Mouse (Mus musculus): ENCODE data around the gene Ankrd12. TPM values are rescaled to one million over a fixed set of nuclear protein-coding genes. Genes with fewer than 3 reads are reported as not detected.
A peak's percentile ranks its signal among the peaks of the same experiment; 100 is the strongest.

Gene Ankrd12
- polyA plus RNA-seq, 1 experiment from 2014 or later: 21.5 TPM

DNA sequence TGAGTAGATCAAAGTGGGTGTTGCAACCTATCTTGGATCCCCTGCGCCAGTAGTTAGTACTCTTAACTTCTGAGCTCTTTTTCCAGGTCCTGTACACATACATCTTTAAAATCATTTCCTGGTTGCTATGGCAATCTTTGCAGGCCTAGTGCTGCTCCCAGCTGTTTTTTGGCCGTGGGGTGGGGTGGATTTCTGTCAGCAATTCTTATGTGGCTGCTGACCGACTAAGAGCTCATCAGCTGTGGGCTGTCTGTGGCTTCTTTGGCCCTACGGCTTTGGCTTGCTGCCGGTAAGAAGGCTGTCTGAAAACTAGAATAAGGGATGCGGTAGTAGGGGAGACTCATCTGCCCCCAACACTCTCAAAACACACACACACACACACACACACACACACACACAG is 33.9 kb upstream of the Ankrd12 start:
- Histone ChIP-seq H3K27ac (ENCODE audit: low read length) (0 out of 2 replicates have a peak overlapping the region, but pooled peaks have one; percentile 12), H3K36me3 (ENCODE audit: control insufficient read depth, insufficient read depth) (peaks cover 15% of the 10 kb centered on the region), H3K9ac (ENCODE audit: low read length) (peak overlapping the region; percentile 80), H3K9me3 (replicated peaks; ENCODE audit: control insufficient read depth, low read length) (no peaks in the 10 kb centered on the region), H3K27me3 (ENCODE audit: control insufficient read depth, insufficient read depth, low read length) (no peaks in the 10 kb centered on the region), H3K4me1 (ENCODE audit: control insufficient read depth, insufficient read depth, low read length) (peaks cover 11% of the 10 kb centered on the region), H3K4me3 (ENCODE audit: low read length) (peak overlapping the region; percentile 75), H3K4me2 (ENCODE audit: low read depth, low read length) (peak overlapping the region; percentile 75)
- no peak for ATAC-seq (replicated peaks; ENCODE audit: extremely low read depth, insufficient read depth, low FRiP score)
- 28% methylated on average over 6 of the region's 6 CpGs for WGBS

DNA sequence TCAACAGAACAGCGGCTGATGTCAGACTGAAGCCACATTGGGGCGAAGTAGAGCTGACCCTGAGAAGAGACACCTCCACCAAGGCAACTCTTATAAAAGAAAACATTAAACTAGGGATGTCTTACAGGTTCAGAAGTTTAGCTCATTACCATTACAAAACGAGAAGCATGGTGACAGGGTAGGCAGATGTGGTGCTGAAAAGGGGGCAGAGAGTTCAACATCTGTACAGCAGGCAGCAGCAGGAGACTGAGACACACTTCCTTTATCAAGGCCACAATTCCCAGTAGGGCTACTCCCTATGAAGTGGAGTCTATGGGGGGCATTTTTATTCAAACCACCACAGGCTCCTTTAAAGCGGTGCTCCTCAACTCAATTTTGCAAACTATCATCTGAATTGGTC is 31.3 kb upstream of the Ankrd12 start:
- H3K4me1 ChIP-seq (ENCODE audit: control insufficient read depth, insufficient read depth, low read length): peaks cover 11% of the 10 kb centered on the region
- ATAC-seq (replicated peaks; ENCODE audit: extremely low read depth, insufficient read depth, low FRiP score): no peak
- H3K36me3 ChIP-seq (ENCODE audit: control insufficient read depth, insufficient read depth): no peaks in the 10 kb centered on the region
- no peak overlapping the region for H3K27ac ChIP-seq (ENCODE audit: low read length)
- WGBS: 72% methylated on average over 4 of the region's 4 CpGs
- no peak overlapping the region for H3K4me3 ChIP-seq (ENCODE audit: low read length)
- H3K9me3 ChIP-seq (replicated peaks; ENCODE audit: control insufficient read depth, low read length): no peaks in the 10 kb centered on the region
- H3K27me3 ChIP-seq (ENCODE audit: control insufficient read depth, insufficient read depth, low read length): no peaks in the 10 kb centered on the region
- no peak overlapping the region for H3K9ac ChIP-seq (ENCODE audit: low read length)
- H3K4me2 ChIP-seq (ENCODE audit: low read depth, low read length): no peak overlapping the region

DNA sequence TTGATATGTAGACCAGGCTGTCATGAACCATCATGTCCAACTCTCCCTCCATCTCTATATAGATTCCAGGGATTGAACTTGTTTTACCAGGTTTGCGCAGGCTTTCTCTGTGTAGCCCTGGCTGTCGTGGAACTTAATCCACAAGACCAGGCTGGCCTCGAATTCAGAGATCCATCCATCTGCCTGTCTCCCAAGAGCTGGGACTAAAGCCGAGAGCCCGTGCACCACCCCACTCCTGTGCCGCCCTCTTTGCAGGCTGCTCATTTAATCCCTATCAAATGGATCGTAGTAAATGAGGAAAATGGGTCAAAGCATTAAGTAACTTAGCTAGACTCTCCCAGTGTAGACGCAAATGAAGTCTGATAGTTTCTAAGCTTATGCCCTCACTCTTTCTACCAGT is 30.6 kb upstream of the Ankrd12 start:
- WGBS: 66% methylated on average over 8 of the region's 8 CpGs

DNA sequence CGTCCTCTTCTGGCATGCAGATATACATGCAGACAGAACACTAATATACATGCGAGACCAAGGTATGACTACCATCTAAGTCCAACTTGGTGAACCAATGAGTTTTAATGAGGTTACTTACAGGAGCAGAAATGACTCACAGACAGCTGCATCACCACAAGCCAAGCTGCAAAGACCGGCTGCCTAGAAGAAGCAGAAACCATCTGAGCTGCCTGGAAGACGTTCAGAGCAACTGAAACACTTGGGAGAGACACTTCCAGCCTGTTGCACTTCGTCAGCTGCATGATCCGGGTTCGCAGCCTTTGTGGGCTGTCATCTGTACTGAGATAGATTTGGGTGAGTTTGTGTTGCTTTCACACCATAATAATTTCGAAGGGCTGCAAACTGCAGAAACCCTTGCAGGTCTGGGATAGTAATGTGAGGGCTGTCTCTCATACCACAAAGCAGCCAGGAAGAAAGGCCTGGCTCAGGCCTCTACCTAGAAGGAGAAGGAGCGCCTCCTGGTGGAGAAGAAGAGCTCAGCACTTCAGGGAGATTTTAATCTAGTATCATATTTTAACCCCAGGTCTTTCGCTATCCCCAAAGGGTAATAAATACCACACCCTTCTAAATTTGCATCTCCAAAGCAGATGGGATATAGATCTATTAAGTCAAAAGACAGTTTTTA is 29.8 kb upstream of the Ankrd12 start:
- H3K4me1 ChIP-seq (ENCODE audit: control insufficient read depth, insufficient read depth, low read length): peaks cover 5% of the 10 kb centered on the region
- no peak overlapping the region for H3K4me3 ChIP-seq (ENCODE audit: low read length)
- no peaks in the 10 kb centered on the region for H3K9me3 ChIP-seq (replicated peaks; ENCODE audit: control insufficient read depth, low read length)
- 53% methylated on average over 10 of the region's 10 CpGs for WGBS
- no peak overlapping the region for H3K9ac ChIP-seq (ENCODE audit: low read length)
- no peak overlapping the region for H3K27ac ChIP-seq (ENCODE audit: low read length)
- no peaks in the 10 kb centered on the region for H3K36me3 ChIP-seq (ENCODE audit: control insufficient read depth, insufficient read depth)
- no peaks in the 10 kb centered on the region for H3K27me3 ChIP-seq (ENCODE audit: control insufficient read depth, insufficient read depth, low read length)
- no peak for ATAC-seq (replicated peaks; ENCODE audit: extremely low read depth, insufficient read depth, low FRiP score)
- H3K4me2 ChIP-seq (ENCODE audit: low read depth, low read length): no peak overlapping the region

More for the DNA sequence above, 30.6 kb upstream of the Ankrd12 start:
- Histone ChIP-seq H3K27me3 (ENCODE audit: control insufficient read depth, insufficient read depth, low read length) (no peaks in the 10 kb centered on the region), H3K4me1 (ENCODE audit: control insufficient read depth, insufficient read depth, low read length) (peaks cover 8% of the 10 kb centered on the region), H3K27ac (ENCODE audit: low read length) (no peak overlapping the region), H3K9me3 (replicated peaks; ENCODE audit: control insufficient read depth, low read length) (no peaks in the 10 kb centered on the region), H3K4me3 (ENCODE audit: low read length) (no peak overlapping the region), H3K4me2 (ENCODE audit: low read depth, low read length) (no peak overlapping the region), H3K36me3 (ENCODE audit: control insufficient read depth, insufficient read depth) (no peaks in the 10 kb centered on the region), H3K9ac (ENCODE audit: low read length) (no peak overlapping the region)
- ATAC-seq (replicated peaks; ENCODE audit: extremely low read depth, insufficient read depth, low FRiP score): no peak

DNA sequence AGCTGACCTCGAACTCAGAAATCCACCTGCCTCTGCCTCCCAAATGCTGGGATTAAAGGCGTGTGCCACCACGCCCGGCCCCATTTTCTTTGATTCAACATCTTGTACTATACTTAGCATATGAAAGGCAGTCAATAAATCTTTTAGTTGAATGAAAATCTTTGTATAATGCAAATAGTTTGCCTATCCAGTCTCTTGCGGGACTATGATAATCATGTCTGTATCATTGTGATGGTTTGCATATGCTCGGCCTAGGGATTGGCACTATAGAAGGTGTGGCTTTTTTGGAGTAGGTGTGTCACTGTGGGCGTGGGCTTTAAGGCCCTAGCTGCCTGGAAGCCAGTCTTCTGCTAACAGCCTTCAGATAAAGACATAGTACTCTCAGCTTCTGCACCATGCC is 27.2 kb upstream of the Ankrd12 start:
- Histone ChIP-seq H3K9me3 (replicated peaks; ENCODE audit: control insufficient read depth, low read length) (no peaks in the 10 kb centered on the region), H3K9ac (ENCODE audit: low read length) (no peak overlapping the region), H3K27ac (ENCODE audit: low read length) (no peak overlapping the region), H3K36me3 (ENCODE audit: control insufficient read depth, insufficient read depth) (no peaks in the 10 kb centered on the region), H3K4me1 (ENCODE audit: control insufficient read depth, insufficient read depth, low read length) (peaks cover 14% of the 10 kb centered on the region), H3K27me3 (ENCODE audit: control insufficient read depth, insufficient read depth, low read length) (no peaks in the 10 kb centered on the region), H3K4me2 (ENCODE audit: low read depth, low read length) (no peak overlapping the region), H3K4me3 (ENCODE audit: low read length) (no peak overlapping the region)
- 83% methylated on average over 7 of the region's 7 CpGs for WGBS
- ATAC-seq (replicated peaks; ENCODE audit: extremely low read depth, insufficient read depth, low FRiP score): no peak

DNA sequence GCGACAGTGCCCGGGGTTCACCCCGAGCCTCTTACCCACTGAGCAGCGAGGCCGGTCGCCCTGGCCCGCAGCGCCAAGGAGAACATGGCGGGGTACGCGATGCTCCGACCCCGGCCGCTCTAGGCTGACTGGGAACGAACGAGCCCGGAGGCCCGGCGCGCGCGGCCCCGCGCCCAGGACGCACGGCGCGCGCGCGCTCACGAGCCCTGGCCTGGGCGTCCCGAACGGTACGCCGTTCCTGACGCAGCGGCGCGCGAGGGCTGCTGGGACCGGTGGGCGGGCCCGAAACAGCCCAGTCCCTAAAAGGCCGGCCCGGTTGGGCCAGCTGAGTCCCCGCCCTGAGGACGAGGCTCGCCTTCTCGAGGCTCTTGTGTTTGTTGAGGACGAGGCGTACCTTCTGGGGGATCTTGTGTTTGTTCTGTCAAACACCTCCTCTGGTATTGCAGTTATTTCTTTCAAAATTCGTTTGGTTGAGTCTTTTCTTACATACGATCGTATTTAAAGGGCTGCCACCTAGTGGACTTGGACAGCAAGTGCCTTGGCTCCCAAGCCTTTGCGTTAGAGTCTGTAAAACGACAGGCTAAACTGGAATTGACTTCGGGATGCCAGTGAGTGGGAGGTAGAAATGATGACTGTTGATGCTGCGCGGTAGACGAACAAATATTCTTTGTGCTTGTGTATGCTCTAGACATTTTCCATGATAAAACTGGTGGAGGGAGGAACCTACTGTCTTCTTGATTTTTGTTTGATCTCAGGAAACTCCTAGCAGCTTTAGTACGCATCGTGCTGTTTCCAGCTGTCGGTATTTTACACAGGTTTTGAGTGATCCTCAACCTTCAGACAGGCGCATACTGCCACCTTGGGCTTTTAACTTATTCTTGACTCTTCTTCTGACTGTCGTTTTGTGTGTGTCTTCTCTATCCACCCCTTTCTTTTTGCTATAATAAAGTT is 24.8 kb upstream of the Ankrd12 start, which contains the start of gene Ndufv2:
Ndufv2 (minus strand) TSS at position 180 of the 951 bp plus-strand sequence.
- H3K27me3 ChIP-seq (ENCODE audit: control insufficient read depth, insufficient read depth, low read length): no peaks in the 10 kb centered on the region
- H3K4me1 ChIP-seq (ENCODE audit: control insufficient read depth, insufficient read depth, low read length): peaks cover 20% of the 10 kb centered on the region
- H3K27ac ChIP-seq (ENCODE audit: low read length): peak within 1 kb of the TSS; percentile 98
- H3K4me3 ChIP-seq (ENCODE audit: low read length): peak within 1 kb of the TSS; percentile 80
- peak; percentile 100 for ATAC-seq (replicated peaks; ENCODE audit: extremely low read depth, insufficient read depth, low FRiP score)
- no peaks in the 10 kb centered on the region for H3K9me3 ChIP-seq (replicated peaks; ENCODE audit: control insufficient read depth, low read length)
- WGBS: under 1% methylated on average over 67 of the region's 67 CpGs
- peak within 1 kb of the TSS; percentile 92 for H3K4me2 ChIP-seq (ENCODE audit: low read depth, low read length)
- H3K36me3 ChIP-seq (ENCODE audit: control insufficient read depth, insufficient read depth): no peaks in the 10 kb centered on the region
- peak within 1 kb of the TSS; percentile 98 for H3K9ac ChIP-seq (ENCODE audit: low read length)

DNA sequence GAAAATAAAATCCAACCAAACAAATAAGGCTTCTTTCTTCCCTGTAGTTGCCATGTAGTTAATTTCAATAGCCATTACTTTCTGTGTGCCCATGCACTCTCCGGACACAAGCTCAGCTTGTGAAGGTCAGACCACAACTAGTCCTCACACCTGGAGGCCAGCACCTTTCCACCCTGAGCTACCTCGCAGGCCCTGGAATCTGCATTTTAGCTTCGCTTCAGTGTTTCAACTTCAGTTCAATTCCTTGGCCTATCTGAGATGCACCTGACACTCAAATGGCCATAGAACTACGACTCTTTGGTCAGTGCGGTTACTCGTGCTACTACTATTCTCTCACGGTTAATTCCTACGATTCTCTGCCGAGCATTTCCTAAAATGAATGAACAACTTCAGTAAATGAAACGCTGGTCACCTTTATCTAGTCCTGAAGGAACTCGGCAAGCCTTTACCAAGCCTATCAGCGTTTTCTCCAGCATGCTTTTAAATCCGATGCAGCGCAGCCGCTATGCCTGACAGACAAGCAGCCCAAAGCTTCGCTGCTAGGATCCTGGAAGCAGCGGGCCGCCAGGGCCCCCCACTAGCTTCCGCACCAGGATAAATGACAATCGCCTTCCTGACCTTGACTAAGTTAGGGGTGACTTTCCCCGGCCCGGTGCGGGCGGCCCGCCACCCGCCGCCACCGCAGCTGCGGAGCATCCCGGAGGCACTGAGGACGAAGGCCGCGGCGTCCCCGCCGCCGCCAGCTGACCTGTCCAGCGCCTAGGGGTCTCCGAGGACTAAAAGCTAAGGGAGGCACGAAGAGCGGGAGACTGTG is 23.9 kb upstream of the Ankrd12 start:
- Histone ChIP-seq H3K4me2 (ENCODE audit: low read depth, low read length) (peak overlapping the region; percentile 92), H3K9ac (ENCODE audit: low read length) (peak overlapping the region; percentile 98), H3K9me3 (replicated peaks; ENCODE audit: control insufficient read depth, low read length) (no peaks in the 10 kb centered on the region), H3K4me3 (ENCODE audit: low read length) (peak overlapping the region; percentile 80), H3K27ac (ENCODE audit: low read length) (peak overlapping the region; percentile 93), H3K27me3 (ENCODE audit: control insufficient read depth, insufficient read depth, low read length) (no peaks in the 10 kb centered on the region), H3K4me1 (ENCODE audit: control insufficient read depth, insufficient read depth, low read length) (peaks cover 20% of the 10 kb centered on the region), H3K36me3 (ENCODE audit: control insufficient read depth, insufficient read depth) (no peaks in the 10 kb centered on the region)
- under 1% methylated on average over 41 of the region's 41 CpGs for WGBS
- peak; percentile 53 for ATAC-seq (replicated peaks; ENCODE audit: extremely low read depth, insufficient read depth, low FRiP score)

DNA sequence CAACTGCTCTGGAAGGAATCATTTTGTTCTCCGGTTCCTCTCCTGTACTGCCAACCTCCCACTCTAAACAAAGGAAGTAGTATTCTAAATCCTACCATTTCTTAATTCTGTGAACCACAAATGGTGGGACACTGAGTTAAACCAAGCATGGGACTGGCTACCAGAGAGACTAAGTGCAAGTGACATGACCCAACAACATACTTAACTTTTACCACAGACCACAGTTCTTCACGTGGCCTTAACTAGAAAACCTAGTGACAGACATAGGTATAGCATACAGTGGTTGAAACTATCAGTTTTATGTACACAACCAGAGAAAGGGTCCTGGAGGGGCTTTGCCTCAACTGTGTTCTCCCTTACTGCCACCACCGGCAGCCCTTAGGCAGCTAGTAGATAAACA is 15.8 kb upstream of the Ankrd12 start:
- H3K4me2 ChIP-seq (ENCODE audit: low read depth, low read length): no peak overlapping the region
- H3K4me1 ChIP-seq (ENCODE audit: control insufficient read depth, insufficient read depth, low read length): peaks cover 4% of the 10 kb centered on the region; the same call in 1 of the 2 replicates
- no peak for ATAC-seq (replicated peaks; ENCODE audit: extremely low read depth, insufficient read depth, low FRiP score)
- no peak overlapping the region for H3K27ac ChIP-seq (ENCODE audit: low read length)
- H3K4me3 ChIP-seq (ENCODE audit: low read length): no peak overlapping the region
- H3K36me3 ChIP-seq (ENCODE audit: control insufficient read depth, insufficient read depth): peaks cover 20% of the 10 kb centered on the region
- WGBS: 63% methylated on average over 3 of the region's 3 CpGs
- H3K9me3 ChIP-seq (replicated peaks; ENCODE audit: control insufficient read depth, low read length): no peaks in the 10 kb centered on the region
- no peak overlapping the region for H3K9ac ChIP-seq (ENCODE audit: low read length)
- H3K27me3 ChIP-seq (ENCODE audit: control insufficient read depth, insufficient read depth, low read length): no peaks in the 10 kb centered on the region

Data from heart, embryonic 16.5 days (tissue).